Mouse (Mus musculus) thymus, adult 2 months (tissue): ENCODE data around the gene Tnpo1.

Experiments used
- CTCF ChIP-seq: fragments of 200-500 bp; IDR thresholded peaks from 2 replicates; pipeline ENCODE4 v1.5.1; 2012; ENCODE audit warnings: mild to moderate bottlenecking, control low read depth, low read length, moderate library complexity, borderline replicate concordance; ENCODE audit not compliant: control insufficient read depth, poor library complexity, insufficient read depth; ENCODE audit errors: extremely low read depth
- POLR2A ChIP-seq: fragments of 200-500 bp; IDR thresholded peaks from 2 replicates; pipeline ENCODE4 v1.6.1; 2012; ENCODE audit warnings: mild to moderate bottlenecking, low read length, control low read depth, moderate library complexity; ENCODE audit not compliant: control insufficient read depth, poor library complexity, insufficient read depth; ENCODE audit errors: extremely low read depth

DNA sequence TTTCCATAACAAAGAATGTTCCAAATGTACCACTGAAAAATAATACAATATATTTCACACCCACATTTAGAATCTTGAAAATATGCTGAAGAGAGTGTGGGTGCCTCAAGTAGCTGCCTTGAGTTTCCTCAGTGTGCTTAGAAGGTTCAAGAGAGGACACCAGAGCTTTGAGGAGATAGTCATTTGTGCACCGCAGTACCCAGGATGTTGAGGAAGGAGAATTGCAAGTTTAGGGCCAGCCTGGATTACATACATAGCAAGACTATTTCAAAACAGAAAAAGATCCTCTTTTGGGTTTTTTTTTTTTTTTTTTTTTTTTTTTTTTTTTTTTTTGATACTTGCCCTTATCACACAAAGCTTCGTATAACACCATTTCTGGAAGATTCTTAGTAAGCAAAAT is 30.0 kb upstream of the Tnpo1 start:
- TF ChIP-seq CTCF = no peak
- TF ChIP-seq POLR2A = no peak
